Mouse (Mus musculus) lung, adult 2 months (tissue): Measurements from ENCODE around the gene Ccdc137. TPM values are rescaled to one million over a fixed set of nuclear protein-coding genes. Genes with fewer than 3 reads are reported as not detected.

Experiments used
- DNase-seq: peaks from one replicate; pipeline ENCODE4 v3.0.0; 2022
- H3K4me1 ChIP-seq: fragments of 200-500 bp; 2 replicates; pipeline ENCODE4 v1.6.1; 2011; ENCODE audit warnings: low read length; ENCODE audit not compliant: control insufficient read depth, insufficient read depth
- H3K4me3 ChIP-seq: fragments of 200-500 bp; replicated peaks from 2 replicates; pipeline ENCODE3; 2011; ENCODE audit warnings: low read depth, mild to moderate bottlenecking, control low read depth, low read length; ENCODE audit errors: extremely low read depth
- CTCF ChIP-seq: fragments of 200-500 bp; IDR thresholded peaks from 2 replicates; pipeline ENCODE4 v1.5.1; 2011; ENCODE audit warnings: mild to moderate bottlenecking, low read length, control low read depth; ENCODE audit not compliant: insufficient read depth
- POLR2A ChIP-seq: fragments of 200-500 bp; IDR thresholded peaks from 2 replicates; pipeline ENCODE4 v1.6.1; 2011; ENCODE audit warnings: low read depth, mild to moderate bottlenecking, control low read depth, low read length, borderline replicate concordance; ENCODE audit errors: extremely low read depth
- WGBS: fragments of 180-500 bp; shearing (Covaris S2); methylation state at CpG from one replicate; pipeline ENCODE4 v1.1.7; 2018; 5-methylcytosine and 5-hydroxymethylcytosine counted together
- polyA plus RNA-seq: library from polyadenylated mRNA; depleted of rRNA; stranded (reverse); fragments of >200 nt; gene quantifications from 2 replicates; pipeline ENCODE4 v1.2.3, GENCODE M21; 2012

Ccdc137 gene
- polyA plus RNA-seq, 1 experiment: 14.5 TPM

GRCm38 (mm10) chr11:120458847-120459597 lies 1.1 kb downstream of the Ccdc137 start:
- DNase-seq: no peak
- no peak overlapping the region for H3K4me3 ChIP-seq
- H3K4me1 ChIP-seq: no peaks in the 10 kb centered on the region; the same call in 1 of the 2 replicates
- no peak for TF ChIP-seq POLR2A
- peak; percentile 10; the same call in 1 of the 2 replicates for TF ChIP-seq CTCF
- 59% methylated on average over 6 of the region's 6 CpGs for WGBS

- no peak for DNase-seq
- H3K4me1 ChIP-seq: peaks cover 8% of the 10 kb centered on the region
- TF ChIP-seq POLR2A (no peak), CTCF (no peak)
- no peak overlapping the region for H3K4me3 ChIP-seq
- WGBS: 83% methylated on average over 2 of the region's 2 CpGs
These were observed 5.6 kb downstream of the Ccdc137 start for GRCm38 (mm10) chr11:120463536-120463935.

- TF ChIP-seq CTCF (no peak), POLR2A (no peak)
- 87% methylated on average over 5 of the region's 5 CpGs for WGBS
These were observed 6.5 kb downstream of the Ccdc137 start for GRCm38 (mm10) chr11:120464365-120464764.

GRCm38 (mm10) chr11:120465521-120465920 lies 7.6 kb downstream of the Ccdc137 start:
- 64% methylated on average over 4 of the region's 4 CpGs for WGBS
- H3K4me1 ChIP-seq: peaks cover 8% of the 10 kb centered on the region
- no peak for DNase-seq
- TF ChIP-seq CTCF (no peak), POLR2A (no peak)
- no peak overlapping the region for H3K4me3 ChIP-seq

More at GRCm38 (mm10) chr11:120464365-120464764, 6.5 kb downstream of the Ccdc137 start:
- Histone ChIP-seq H3K4me3 (no peak overlapping the region), H3K4me1 (peaks cover 8% of the 10 kb centered on the region)
- DNase-seq: no peak

- Histone ChIP-seq H3K4me1 (peaks cover 8% of the 10 kb centered on the region), H3K4me3 (peak within 1 kb of the TSS; percentile 95)
- TF ChIP-seq CTCF (no peak), POLR2A (peak; percentile 86; the same call in 1 of the 2 replicates)
- under 1% methylated on average over 54 of the region's 54 CpGs for WGBS
- peak; percentile 88 for DNase-seq
These were observed 9.3 kb downstream of the Ccdc137 start, which contains the start of gene Arl16 for GRCm38 (mm10) chr11:120467051-120467735. TSS of gene Arl16 (minus strand) at chr11:120467607.

- H3K4me3 ChIP-seq: peak overlapping the region; percentile 71
- no peak for DNase-seq
- H3K4me1 ChIP-seq: peaks cover 8% of the 10 kb centered on the region
- WGBS: under 1% methylated on average over 33 of the region's 33 CpGs
- TF ChIP-seq POLR2A (no peak), CTCF (no peak)
These were observed 9.8 kb downstream of the Ccdc137 start for GRCm38 (mm10) chr11:120467736-120468092.

GRCm38 (mm10) chr11:120472052-120472451 lies 14.1 kb downstream of the Ccdc137 start:
- no peak for DNase-seq
- WGBS: 96% methylated on average over 6 of the region's 6 CpGs
- no peak for TF ChIP-seq CTCF
- no peak for TF ChIP-seq POLR2A
- Histone ChIP-seq H3K4me1 (peaks cover 4% of the 10 kb centered on the region; the same call in 1 of the 2 replicates), H3K4me3 (no peak overlapping the region)

GRCm38 (mm10) chr11:120483448-120483934 lies 25.6 kb downstream of the Ccdc137 start:
- Histone ChIP-seq H3K4me1 (peaks cover 7% of the 10 kb centered on the region; the same call in 1 of the 2 replicates), H3K4me3 (no peak overlapping the region)
- no peak for DNase-seq
- 84% methylated on average over 7 of the region's 7 CpGs for WGBS
- TF ChIP-seq POLR2A (no peak), CTCF (no peak)

GRCm38 (mm10) chr11:120484265-120484981 lies 26.5 kb downstream of the Ccdc137 start, which contains the start of gene Mrpl12:
TSS of gene Mrpl12 (plus strand) at chr11:120484613.
- H3K4me3 ChIP-seq: peak within 1 kb of the TSS; percentile 68
- peak; percentile 88 for DNase-seq
- WGBS: under 1% methylated on average over 60 of the region's 60 CpGs
- TF ChIP-seq POLR2A: peak; percentile 81; the same call in 1 of the 2 replicates
- no peak for TF ChIP-seq CTCF
- peaks cover 8% of the 10 kb centered on the region for H3K4me1 ChIP-seq
